Mouse (Mus musculus): ENCODE results near the gene Tgm2.
A peak's percentile ranks its signal among the peaks of the same experiment; 100 is the strongest.

Gene Tgm2

GRCm38 (mm10) chr2:158146223-158146622 lies at the start of gene Tgm2:
Gene Tgm2 (minus strand): TSS chr2:158146436.
- DNase-seq (ENCODE audit: low read depth), result peak; percentile 71

- DNase-seq (ENCODE audit: low read depth), result peak; percentile 61
Measured at GRCm38 (mm10) chr2:158194945-158195640, 48.9 kb upstream of the Tgm2 start.

- DNase-seq (ENCODE audit: low read depth), result no peak
Measured at GRCm38 (mm10) chr2:158193611-158194336, 47.5 kb upstream of the Tgm2 start.

- no peak for DNase-seq (ENCODE audit: low read depth)
Measured at GRCm38 (mm10) chr2:158191098-158191497, 44.9 kb upstream of the Tgm2 start.

GRCm38 (mm10) chr2:158189451-158189850 lies 43.2 kb upstream of the Tgm2 start:
- no peak for DNase-seq (ENCODE audit: low read depth)

- DNase-seq (ENCODE audit: low read depth), result no peak
Measured at GRCm38 (mm10) chr2:158186206-158186871, 40.1 kb upstream of the Tgm2 start.

- no peak for DNase-seq (ENCODE audit: low read depth)
Measured at GRCm38 (mm10) chr2:158183266-158183665, 37.0 kb upstream of the Tgm2 start.

- no peak for DNase-seq (ENCODE audit: low read depth)
Measured at GRCm38 (mm10) chr2:158181932-158182331, 35.7 kb upstream of the Tgm2 start.

GRCm38 (mm10) chr2:158180797-158181196 lies 34.6 kb upstream of the Tgm2 start:
- DNase-seq (ENCODE audit: low read depth), result peak; percentile 70

- DNase-seq (ENCODE audit: low read depth), result no peak
Measured at GRCm38 (mm10) chr2:158179370-158180111, 33.3 kb upstream of the Tgm2 start.

GRCm38 (mm10) chr2:158178696-158179369 lies 32.6 kb upstream of the Tgm2 start:
- no peak for DNase-seq (ENCODE audit: low read depth)

GRCm38 (mm10) chr2:158178139-158178538 lies 31.9 kb upstream of the Tgm2 start:
- DNase-seq (ENCODE audit: low read depth), result no peak

- no peak for DNase-seq (ENCODE audit: low read depth)
Measured at GRCm38 (mm10) chr2:158177574-158177973, 31.3 kb upstream of the Tgm2 start.

GRCm38 (mm10) chr2:158176763-158177162 lies 30.5 kb upstream of the Tgm2 start:
- DNase-seq (ENCODE audit: low read depth), result no peak

- peak; percentile 99 for DNase-seq (ENCODE audit: low read depth)
Measured at GRCm38 (mm10) chr2:158175433-158175832, 29.2 kb upstream of the Tgm2 start.

- no peak for DNase-seq (ENCODE audit: low read depth)
Measured at GRCm38 (mm10) chr2:158174958-158175357, 28.7 kb upstream of the Tgm2 start.

- peak; percentile 42 for DNase-seq (ENCODE audit: low read depth)
Measured at GRCm38 (mm10) chr2:158174438-158174837, 28.2 kb upstream of the Tgm2 start.

- DNase-seq (ENCODE audit: low read depth), result no peak
Measured at GRCm38 (mm10) chr2:158170394-158170793, 24.2 kb upstream of the Tgm2 start.

GRCm38 (mm10) chr2:158169771-158170170 lies 23.5 kb upstream of the Tgm2 start:
- DNase-seq (ENCODE audit: low read depth), result no peak

- DNase-seq (ENCODE audit: low read depth), result no peak
Measured at GRCm38 (mm10) chr2:158169351-158169750, 23.1 kb upstream of the Tgm2 start.

- DNase-seq (ENCODE audit: low read depth), result no peak
Measured at GRCm38 (mm10) chr2:158168741-158169211, 22.5 kb upstream of the Tgm2 start.
